Mouse (Mus musculus) neural tube, embryonic 11.5 days (tissue): ENCODE measurements around the gene Sumo3. TPM values are rescaled to one million over a fixed set of nuclear protein-coding genes. Genes with fewer than 3 reads are reported as not detected.

ENCODE experiments used
- ATAC-seq: fragments of 200-750 bp; cut with Nextera tagmentation; 2 replicates; pipeline ENCODE4 v1.8.0; 2017; ENCODE audit warnings: moderate number of reproducible peaks, mild to moderate bottlenecking, moderate TSS enrichment, moderate library complexity; ENCODE audit not compliant: insufficient read depth, low FRiP score, low TSS enrichment
- DNase-seq: peaks from one replicate; pipeline ENCODE4 v3.0.0-alpha.2; 2015; ENCODE audit warnings: low spot score
- H3K27ac ChIP-seq: fragments of 300-500 bp; sonication (generic); 2 replicates; pipeline ENCODE4 v1.5.1; 2014; ENCODE audit warnings: low read depth, mild to moderate bottlenecking, low read length
- H3K27me3 ChIP-seq: fragments of 300-500 bp; sonication (generic); 2 replicates; pipeline ENCODE4 v1.6.1; 2014; ENCODE audit warnings: mild to moderate bottlenecking, low read length, mixed read lengths; ENCODE audit not compliant: control insufficient read depth, insufficient read depth
- H3K36me3 ChIP-seq: fragments of 300-500 bp; sonication (generic); 2 replicates; pipeline ENCODE4 v1.6.1; 2014; ENCODE audit warnings: mild to moderate bottlenecking, low read length, moderate library complexity, mixed read lengths; ENCODE audit not compliant: control insufficient read depth, insufficient read depth
- H3K4me1 ChIP-seq: fragments of 300-500 bp; sonication (generic); 2 replicates; pipeline ENCODE4 v1.6.1; 2014; ENCODE audit warnings: low read length, mixed read lengths; ENCODE audit not compliant: control insufficient read depth, insufficient read depth
- H3K4me2 ChIP-seq: fragments of 300-500 bp; sonication (generic); 2 replicates; pipeline ENCODE4 v1.6.1; 2014; ENCODE audit warnings: low read depth, mild to moderate bottlenecking, moderate library complexity
- H3K4me3 ChIP-seq: fragments of 300-500 bp; sonication (generic); 2 replicates; pipeline ENCODE4 v1.5.1; 2014; ENCODE audit warnings: low read depth, low read length
- H3K9ac ChIP-seq: fragments of 300-500 bp; sonication (generic); 2 replicates; pipeline ENCODE4 v1.6.1; 2014; ENCODE audit warnings: mild to moderate bottlenecking, low read length
- H3K9me3 ChIP-seq: fragments of 300-500 bp; sonication (generic); 2 replicates; pipeline ENCODE4 v1.6.1; 2016; ENCODE audit warnings: low read length; ENCODE audit not compliant: control insufficient read depth
- WGBS: fragments of 180-500 bp; shearing (Covaris S2); extraction: QIAGEN DNeasy Blood & Tissue Kit; methylation state at CpG from one replicate; pipeline ENCODE4 v1.1.7; 2014; 5-methylcytosine and 5-hydroxymethylcytosine counted together
- polyA plus RNA-seq: library from polyadenylated mRNA; unstranded; fragments of >200 nt; fragmentation: Nextera tagmentation; extraction: Ambion mirVana; gene quantifications from 2 replicates; pipeline ENCODE4 v1.2.1, GENCODE M21; 2014

The Sumo3 gene
- polyA plus RNA-seq, 1 experiment from 2014 or later: 346 TPM

GRCm38 (mm10) chr10:77604111-77604510, 1.8 kb upstream of the Sumo3 start:
- 92% methylated on average over 6 of the region's 6 CpGs for WGBS
- no peak for DNase-seq

DNA sequence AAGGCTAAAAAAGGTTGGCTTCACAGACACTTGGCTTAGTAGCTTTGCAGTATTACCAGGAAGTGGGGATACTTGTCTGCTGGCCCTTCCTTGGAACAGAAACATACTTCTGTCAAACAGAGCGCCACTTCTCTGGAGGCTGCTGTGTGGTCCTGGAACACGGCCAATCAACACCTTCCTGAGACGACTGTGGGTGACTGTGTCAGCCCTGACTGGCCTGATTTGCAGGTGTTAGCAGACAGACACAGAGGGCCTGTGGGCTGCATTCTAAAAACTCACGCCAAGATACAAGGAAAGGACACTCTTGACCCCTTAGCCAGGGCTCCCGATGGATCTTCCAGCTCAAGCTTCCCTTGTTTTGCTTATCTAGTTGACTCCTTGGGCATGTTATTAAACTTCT, 939 bp upstream of the Sumo3 start:
- no peak overlapping the region for H3K4me2 ChIP-seq
- DNase-seq: no peak
- no peaks in the 10 kb centered on the region for H3K36me3 ChIP-seq
- WGBS: 92% methylated on average over 5 of the region's 5 CpGs
- no peaks in the 10 kb centered on the region for H3K27me3 ChIP-seq
- no peak overlapping the region for H3K4me3 ChIP-seq
- H3K4me1 ChIP-seq: peaks cover 8% of the 10 kb centered on the region; the same call in 1 of the 2 replicates
- H3K9ac ChIP-seq: no peak overlapping the region
- ATAC-seq: no peak
- no peak overlapping the region for H3K27ac ChIP-seq
- H3K9me3 ChIP-seq: no peaks in the 10 kb centered on the region; the same call in 1 of the 2 replicates

More at GRCm38 (mm10) chr10:77604111-77604510, 1.8 kb upstream of the Sumo3 start:
- no peak overlapping the region for H3K9ac ChIP-seq
- H3K9me3 ChIP-seq: no peaks in the 10 kb centered on the region; the same call in 1 of the 2 replicates
- H3K4me1 ChIP-seq: peaks cover 8% of the 10 kb centered on the region; the same call in 1 of the 2 replicates
- ATAC-seq: no peak
- no peak overlapping the region for H3K4me3 ChIP-seq
- H3K27ac ChIP-seq: no peak overlapping the region
- no peaks in the 10 kb centered on the region for H3K27me3 ChIP-seq
- no peak overlapping the region for H3K4me2 ChIP-seq
- H3K36me3 ChIP-seq: no peaks in the 10 kb centered on the region

GRCm38 (mm10) chr10:77605368-77605767, 529 bp upstream of the Sumo3 start:
- peaks cover 8% of the 10 kb centered on the region; the same call in 1 of the 2 replicates for H3K4me1 ChIP-seq
- H3K9me3 ChIP-seq: no peaks in the 10 kb centered on the region; the same call in 1 of the 2 replicates
- peak overlapping the region; percentile 79 for H3K4me3 ChIP-seq
- ATAC-seq (no peak), DNase-seq (peak; percentile 43)
- peak overlapping the region; percentile 91 for H3K4me2 ChIP-seq
- no peak overlapping the region for H3K9ac ChIP-seq
- peak overlapping the region; percentile 91; the same call in 1 of the 2 replicates for H3K27ac ChIP-seq
- H3K27me3 ChIP-seq: no peaks in the 10 kb centered on the region
- H3K36me3 ChIP-seq: peaks cover 2% of the 10 kb centered on the region; the same call in 1 of the 2 replicates
- 61% methylated on average over 1 of the region's 1 CpGs for WGBS

- no peaks in the 10 kb centered on the region; the same call in 1 of the 2 replicates for H3K9me3 ChIP-seq
- DNase-seq (no peak), ATAC-seq (peak; percentile 20)
- H3K4me3 ChIP-seq: peak overlapping the region; percentile 79
- peak overlapping the region; percentile 91 for H3K4me2 ChIP-seq
- WGBS: 42% methylated on average over 7 of the region's 7 CpGs
- H3K27ac ChIP-seq: no peak overlapping the region
- H3K4me1 ChIP-seq: peaks cover 8% of the 10 kb centered on the region; the same call in 1 of the 2 replicates
- H3K36me3 ChIP-seq: peaks cover 3% of the 10 kb centered on the region; the same call in 1 of the 2 replicates
- H3K9ac ChIP-seq: peak overlapping the region; percentile 83
- no peaks in the 10 kb centered on the region for H3K27me3 ChIP-seq
These were observed 958 bp downstream of the Sumo3 start for GRCm38 (mm10) chr10:77606855-77607254.

DNA sequence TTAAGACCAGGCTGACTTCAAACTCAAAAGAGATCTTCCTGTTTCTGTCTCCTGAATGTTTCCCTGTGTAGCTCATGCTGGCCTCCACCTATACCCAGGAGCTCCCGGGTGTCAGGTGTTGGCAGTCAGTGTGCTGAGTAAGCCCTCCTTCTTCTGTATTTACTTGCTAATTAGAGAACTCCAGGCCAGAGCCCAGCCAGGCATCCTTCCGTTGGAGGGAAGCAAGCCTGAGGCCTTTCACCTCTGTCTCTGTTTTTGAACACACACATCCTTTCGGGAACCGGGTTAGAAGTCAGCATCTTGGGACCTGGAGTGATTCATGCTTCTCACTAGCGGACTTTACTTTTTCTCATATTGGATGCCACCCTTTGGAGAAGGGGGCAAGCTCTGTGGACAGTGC, 1.5 kb downstream of the Sumo3 start:
- no peak overlapping the region for H3K27ac ChIP-seq
- H3K4me2 ChIP-seq: peak overlapping the region; percentile 91
- DNase-seq (no peak), ATAC-seq (no peak)
- peak overlapping the region; percentile 79; the same call in 1 of the 2 replicates for H3K4me3 ChIP-seq
- WGBS: 74% methylated on average over 5 of the region's 5 CpGs
- H3K9ac ChIP-seq: no peak overlapping the region
- no peaks in the 10 kb centered on the region; the same call in 1 of the 2 replicates for H3K9me3 ChIP-seq
- H3K27me3 ChIP-seq: no peaks in the 10 kb centered on the region
- H3K36me3 ChIP-seq: peaks cover 3% of the 10 kb centered on the region; the same call in 1 of the 2 replicates
- peaks cover 8% of the 10 kb centered on the region; the same call in 1 of the 2 replicates for H3K4me1 ChIP-seq

DNA sequence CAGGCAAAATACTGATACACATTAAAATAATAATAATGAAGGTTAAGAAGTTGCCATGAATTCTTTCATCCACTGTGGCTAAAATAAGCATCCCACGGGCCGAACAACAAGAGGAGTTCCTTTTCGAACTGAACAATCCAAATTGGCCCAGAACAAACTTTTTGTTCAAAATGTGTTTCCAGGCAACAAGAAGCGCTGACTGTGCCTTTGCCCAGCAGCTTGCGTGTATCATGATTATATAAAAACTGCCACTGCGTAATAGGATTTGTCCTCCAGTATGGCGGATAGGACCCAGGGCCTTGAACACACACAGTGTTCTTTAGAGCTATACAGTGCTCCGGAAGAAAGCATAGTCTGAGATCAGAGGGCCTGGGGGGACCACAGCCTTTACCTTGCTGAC, 2.7 kb downstream of the Sumo3 start:
- Histone ChIP-seq H3K36me3 (peaks cover 7% of the 10 kb centered on the region; the same call in 1 of the 2 replicates), H3K9me3 (no peaks in the 10 kb centered on the region; the same call in 1 of the 2 replicates), H3K4me2 (no peak overlapping the region), H3K4me3 (no peak overlapping the region), H3K4me1 (peaks cover 8% of the 10 kb centered on the region; the same call in 1 of the 2 replicates), H3K27ac (no peak overlapping the region), H3K9ac (no peak overlapping the region), H3K27me3 (no peaks in the 10 kb centered on the region)
- DNase-seq (no peak), ATAC-seq (no peak)
- 94% methylated on average over 8 of the region's 8 CpGs for WGBS

DNA sequence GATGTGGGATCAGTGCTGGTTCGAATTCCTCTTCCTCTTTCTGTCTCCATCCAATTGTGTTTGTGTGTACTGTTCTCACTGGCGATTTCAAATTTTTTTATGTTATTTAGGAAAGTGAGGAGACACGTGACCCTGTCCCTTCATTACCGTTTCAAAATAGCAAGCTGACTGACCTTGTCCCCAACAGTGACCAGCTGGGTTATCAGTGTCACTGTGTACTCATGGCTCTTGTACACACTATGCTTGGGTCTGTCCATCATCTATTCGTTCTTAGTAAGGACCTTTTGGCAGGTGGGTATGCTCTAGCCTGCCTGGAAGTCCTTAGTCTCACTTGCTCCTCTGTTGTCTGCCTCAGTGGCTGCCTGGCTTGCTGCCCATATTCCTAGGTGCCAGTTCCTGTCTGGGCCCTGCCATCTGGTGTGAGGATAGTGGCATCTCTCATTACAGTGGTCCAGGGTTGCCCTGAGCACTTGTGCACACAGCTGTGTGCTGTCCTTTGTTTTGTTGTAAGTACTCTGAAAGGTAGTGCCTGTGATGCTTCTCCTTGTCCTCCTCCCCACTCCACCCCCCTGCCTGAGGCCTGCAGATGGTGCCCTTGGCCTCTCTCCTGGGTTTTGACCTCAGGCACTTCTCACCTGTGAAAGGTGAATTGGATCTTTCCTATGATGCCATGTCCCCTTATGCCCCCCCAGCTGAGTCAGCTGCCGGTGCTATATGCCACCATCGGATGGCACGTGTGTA, 4.5 kb downstream of the Sumo3 start:
- Histone ChIP-seq H3K9ac (no peak overlapping the region), H3K4me1 (peaks cover 8% of the 10 kb centered on the region; the same call in 1 of the 2 replicates), H3K27ac (no peak overlapping the region), H3K4me2 (no peak overlapping the region), H3K4me3 (no peak overlapping the region), H3K9me3 (no peaks in the 10 kb centered on the region), H3K36me3 (peaks cover 15% of the 10 kb centered on the region), H3K27me3 (no peaks in the 10 kb centered on the region)
- 93% methylated on average over 8 of the region's 8 CpGs for WGBS
- ATAC-seq (no peak), DNase-seq (no peak)

DNA sequence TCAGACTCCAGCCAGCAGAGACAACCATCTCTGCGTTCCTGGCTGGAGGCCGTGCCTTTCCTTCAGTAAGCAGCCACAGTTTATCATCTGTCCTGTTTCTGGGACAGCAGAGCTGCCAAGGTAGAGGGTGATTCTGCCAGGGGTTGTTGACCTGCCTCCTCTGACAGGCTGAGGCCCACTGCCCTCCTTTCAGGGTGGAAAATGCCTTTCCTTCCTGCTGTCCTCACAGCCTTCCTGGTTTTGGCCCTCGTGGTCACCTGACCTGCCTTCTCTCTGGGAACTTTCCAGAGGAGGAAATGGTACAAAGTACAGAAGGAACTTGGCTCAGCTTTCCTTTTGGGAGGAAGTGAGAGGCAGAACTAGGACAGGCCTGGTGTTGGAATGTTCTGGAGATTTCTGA, 7.5 kb downstream of the Sumo3 start:
- H3K9me3 ChIP-seq: no peaks in the 10 kb centered on the region
- peaks cover 21% of the 10 kb centered on the region for H3K36me3 ChIP-seq
- H3K9ac ChIP-seq: no peak overlapping the region
- 91% methylated on average over 3 of the region's 3 CpGs for WGBS
- no peak for DNase-seq
- no peak for ATAC-seq
- no peaks in the 10 kb centered on the region for H3K4me1 ChIP-seq
- no peak overlapping the region for H3K27ac ChIP-seq
- H3K4me3 ChIP-seq: no peak overlapping the region
- no peak overlapping the region for H3K4me2 ChIP-seq
- no peaks in the 10 kb centered on the region for H3K27me3 ChIP-seq

DNA sequence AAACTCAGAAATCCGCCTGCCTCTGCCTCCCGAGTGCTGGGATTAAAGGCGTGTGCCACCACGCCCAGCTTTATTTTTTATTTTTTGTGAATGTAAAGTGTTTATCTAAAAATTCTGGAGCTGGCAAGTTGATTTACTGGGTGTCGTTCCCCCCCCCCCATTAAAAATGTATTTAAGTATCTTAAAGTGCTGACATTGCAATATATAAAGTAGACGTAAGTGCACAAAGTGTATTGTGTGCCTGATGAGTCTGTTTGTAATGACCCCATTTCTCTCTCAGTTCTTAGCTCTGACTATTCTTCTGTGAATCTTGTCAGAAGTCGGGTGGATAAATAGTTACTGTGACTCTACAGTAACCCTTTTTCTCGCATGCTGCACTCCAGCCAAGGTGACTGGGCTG, 9.8 kb downstream of the Sumo3 start:
- H3K4me1 ChIP-seq: no peaks in the 10 kb centered on the region
- no peak for ATAC-seq
- no peak overlapping the region for H3K9ac ChIP-seq
- peaks cover 18% of the 10 kb centered on the region for H3K36me3 ChIP-seq
- no peaks in the 10 kb centered on the region for H3K9me3 ChIP-seq
- DNase-seq: no peak
- H3K4me3 ChIP-seq: no peak overlapping the region
- no peak overlapping the region for H3K4me2 ChIP-seq
- H3K27ac ChIP-seq: no peak overlapping the region
- no peaks in the 10 kb centered on the region for H3K27me3 ChIP-seq
- WGBS: 95% methylated on average over 8 of the region's 8 CpGs
